Mouse (Mus musculus): ENCODE results near the gene Itpkc. TPM values are rescaled to one million over a fixed set of nuclear protein-coding genes. Genes with fewer than 3 reads are reported as not detected.

The Itpkc gene
- polyA plus RNA-seq, 1 experiment from 2014 or later = 5.9 TPM

DNA sequence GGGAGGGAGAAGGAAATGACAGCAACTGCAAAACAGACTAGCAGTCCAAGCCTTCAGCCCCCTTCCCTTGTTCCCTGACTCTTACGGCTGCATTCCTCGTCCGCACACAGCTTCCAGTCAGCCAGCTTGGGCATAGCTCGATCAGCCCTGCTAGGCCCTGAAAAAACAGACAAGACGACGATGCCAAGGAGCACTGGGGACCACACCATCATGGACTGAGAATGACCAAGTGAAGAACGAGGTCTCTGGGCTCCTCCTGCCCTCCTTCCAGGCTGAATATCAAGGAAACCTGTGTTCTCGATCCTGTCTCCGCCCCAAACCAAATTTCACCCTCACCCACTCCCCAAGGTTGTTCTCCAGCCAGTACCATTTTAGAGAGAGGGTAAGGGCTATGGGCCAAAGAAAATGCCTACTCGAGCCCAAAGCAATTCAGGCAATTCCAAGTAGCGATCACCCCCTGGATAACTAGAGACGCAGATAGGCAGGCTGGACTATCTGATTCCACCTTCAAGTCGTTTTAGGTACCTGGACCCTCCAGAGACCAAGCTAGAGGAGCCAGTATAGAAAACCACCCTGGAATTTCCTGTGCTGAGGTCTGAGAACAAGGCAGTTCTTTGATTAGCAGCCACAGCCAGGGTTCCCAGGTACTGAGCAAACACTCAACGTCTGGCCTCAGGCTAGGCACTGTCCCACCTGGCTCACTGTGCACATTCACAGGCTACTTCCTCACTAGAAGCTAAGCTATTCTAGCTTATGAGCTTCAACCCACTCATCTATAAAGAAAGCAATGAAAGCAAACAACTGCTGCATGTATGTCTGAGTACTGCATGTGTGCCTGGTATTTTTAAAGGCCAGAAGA is 47.4 kb downstream of the Itpkc start, which contains the start of the genes Gm21983 and Mia:
TSS of gene Gm21983 (minus strand) at position 250 of the 859 bp plus-strand sequence.
TSS of gene Mia (minus strand) at position 321 of the 859 bp plus-strand sequence.
- Histone ChIP-seq H3K9me3 (ENCODE audit: low read depth, low read length) (no peaks in the 10 kb centered on the region), H3K36me3 (ENCODE audit: insufficient read depth) (peaks cover 33% of the 10 kb centered on the region), H3K4me3 (ENCODE audit: low read depth, low read length) (peak within 1 kb of the TSS; percentile 61), H3K9ac (peak within 1 kb of the TSS; percentile 36), H3K4me1 (ENCODE audit: insufficient read depth) (peaks cover 9% of the 10 kb centered on the region), H3K4me2 (peak within 1 kb of the TSS; percentile 67), H3K27me3 (ENCODE audit: insufficient read depth, low read length) (no peaks in the 10 kb centered on the region), H3K27ac (ENCODE audit: low read depth) (peak within 1 kb of the TSS; percentile 92)
- ATAC-seq (ENCODE audit: insufficient read depth) (peak; percentile 4; the same call in 1 of the 2 replicates), DNase-seq (peak; percentile 76)
- 46% methylated on average over 14 of the region's 14 CpGs for WGBS
- TF ChIP-seq CTCF (IDR thresholded peaks at IDR 0.05; ENCODE audit: low read depth) = no peak

GRCm38 (mm10) chr7:27180036-27180435 is 48.4 kb downstream of the Itpkc start:
- peaks cover 9% of the 10 kb centered on the region for H3K4me1 ChIP-seq (ENCODE audit: insufficient read depth)
- peaks cover 26% of the 10 kb centered on the region for H3K36me3 ChIP-seq (ENCODE audit: insufficient read depth)
- DNase-seq (peak; percentile 70), ATAC-seq (ENCODE audit: insufficient read depth) (no peak)
- no peaks in the 10 kb centered on the region for H3K27me3 ChIP-seq (ENCODE audit: insufficient read depth, low read length)
- TF ChIP-seq CTCF (IDR thresholded peaks at IDR 0.05; ENCODE audit: low read depth) = no peak
- peak overlapping the region; percentile 92 for H3K27ac ChIP-seq (ENCODE audit: low read depth)
- peak overlapping the region; percentile 36; the same call in 1 of the 2 replicates for H3K9ac ChIP-seq
- 33% methylated on average over 5 of the region's 5 CpGs for WGBS
- H3K4me2 ChIP-seq = peak overlapping the region; percentile 67
- H3K9me3 ChIP-seq (ENCODE audit: low read depth, low read length) = no peaks in the 10 kb centered on the region
- peak overlapping the region; percentile 61 for H3K4me3 ChIP-seq (ENCODE audit: low read depth, low read length)

GRCm38 (mm10) chr7:27179217-27179918 is 49.1 kb downstream of the Itpkc start:
- Histone ChIP-seq H3K9me3 (ENCODE audit: low read depth, low read length) (no peaks in the 10 kb centered on the region), H3K4me1 (ENCODE audit: insufficient read depth) (peaks cover 9% of the 10 kb centered on the region), H3K36me3 (ENCODE audit: insufficient read depth) (peaks cover 26% of the 10 kb centered on the region; the same call in 1 of the 2 replicates), H3K27ac (ENCODE audit: low read depth) (peak overlapping the region; percentile 92), H3K27me3 (ENCODE audit: insufficient read depth, low read length) (no peaks in the 10 kb centered on the region), H3K4me2 (peak overlapping the region; percentile 67), H3K4me3 (ENCODE audit: low read depth, low read length) (peak overlapping the region; percentile 61), H3K9ac (peak overlapping the region; percentile 32; the same call in 1 of the 2 replicates)
- no peak for DNase-seq
- no peak for TF ChIP-seq CTCF (IDR thresholded peaks at IDR 0.05; ENCODE audit: low read depth)
- no peak for ATAC-seq (ENCODE audit: insufficient read depth)
- WGBS = 39% methylated on average over 16 of the region's 16 CpGs

DNA sequence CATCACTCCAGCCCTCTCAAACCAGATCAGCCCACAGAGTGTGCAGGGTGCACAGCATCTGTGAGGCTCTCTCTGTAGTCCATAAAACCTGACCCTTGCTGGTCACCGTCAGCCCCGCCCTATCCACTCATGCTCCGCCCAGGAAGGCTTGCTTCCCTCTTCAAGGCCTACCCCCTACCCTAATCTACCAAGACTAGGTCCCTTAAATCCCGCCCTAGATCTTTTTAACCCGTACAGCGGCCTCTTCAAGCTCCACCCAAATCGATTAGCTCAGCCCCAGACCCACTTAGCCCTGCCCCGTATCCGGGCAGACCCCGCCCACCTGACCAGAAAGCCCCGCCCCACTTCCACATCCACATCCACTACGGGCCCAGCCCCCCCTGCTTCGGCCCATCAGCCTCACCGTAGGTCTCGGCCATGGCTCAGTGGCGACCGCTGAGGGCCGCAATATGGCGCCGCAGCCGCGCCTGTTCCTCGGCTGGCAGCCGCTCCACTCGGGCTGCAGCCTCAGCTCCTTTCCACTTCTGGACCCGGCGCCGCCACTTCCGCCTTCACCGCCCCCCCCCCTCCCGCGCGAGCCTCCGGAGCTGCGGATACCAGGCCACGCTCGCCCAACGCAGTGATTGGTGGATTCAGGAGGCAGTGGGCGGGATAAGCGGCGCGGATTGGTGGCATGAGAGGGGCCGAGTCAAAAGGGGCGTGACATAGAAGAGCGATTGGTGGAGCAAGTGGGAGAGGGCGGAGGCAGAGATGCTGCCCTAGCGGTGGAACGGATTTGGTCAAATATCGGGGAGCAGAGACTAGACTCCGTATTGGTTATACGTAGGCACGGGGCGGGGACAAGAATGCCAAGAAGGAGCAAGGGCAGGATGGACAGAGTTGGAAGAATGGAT is 49.9 kb downstream of the Itpkc start, which contains the start of gene Rab4b:
TSS of gene Rab4b (minus strand) at position 573 of the 893 bp plus-strand sequence.
- WGBS = under 1% methylated on average over 53 of the region's 53 CpGs
- Histone ChIP-seq H3K4me1 (ENCODE audit: insufficient read depth) (peaks cover 9% of the 10 kb centered on the region), H3K27me3 (ENCODE audit: insufficient read depth, low read length) (no peaks in the 10 kb centered on the region), H3K36me3 (ENCODE audit: insufficient read depth) (peaks cover 27% of the 10 kb centered on the region; the same call in 1 of the 2 replicates), H3K9ac (peak within 1 kb of the TSS; percentile 48), H3K4me2 (peak within 1 kb of the TSS; percentile 67), H3K27ac (ENCODE audit: low read depth) (peak within 1 kb of the TSS; percentile 92), H3K4me3 (ENCODE audit: low read depth, low read length) (peak within 1 kb of the TSS; percentile 61), H3K9me3 (ENCODE audit: low read depth, low read length) (no peaks in the 10 kb centered on the region)
- peak; percentile 99 for DNase-seq
- TF ChIP-seq CTCF (IDR thresholded peaks at IDR 0.05; ENCODE audit: low read depth) = peak; percentile 75
- ATAC-seq (ENCODE audit: insufficient read depth) = peak; percentile 97

- peak overlapping the region; percentile 92 for H3K27ac ChIP-seq (ENCODE audit: low read depth)
- H3K4me2 ChIP-seq = peak overlapping the region; percentile 67
- H3K4me1 ChIP-seq (ENCODE audit: insufficient read depth) = peaks cover 9% of the 10 kb centered on the region
- peaks cover 27% of the 10 kb centered on the region for H3K36me3 ChIP-seq (ENCODE audit: insufficient read depth)
- H3K27me3 ChIP-seq (ENCODE audit: insufficient read depth, low read length) = no peaks in the 10 kb centered on the region
- H3K9ac ChIP-seq = peak overlapping the region; percentile 48
- no peak for DNase-seq
- no peaks in the 10 kb centered on the region for H3K9me3 ChIP-seq (ENCODE audit: low read depth, low read length)
- ATAC-seq (ENCODE audit: insufficient read depth) = no peak
- WGBS = 12% methylated on average over 4 of the region's 4 CpGs
- H3K4me3 ChIP-seq (ENCODE audit: low read depth, low read length) = peak overlapping the region; percentile 61
- TF ChIP-seq CTCF (IDR thresholded peaks at IDR 0.05; ENCODE audit: low read depth) = no peak
These were observed 50.5 kb downstream of the Itpkc start for GRCm38 (mm10) chr7:27177942-27178323.

- ATAC-seq (ENCODE audit: insufficient read depth) (no peak), DNase-seq (no peak)
- H3K36me3 ChIP-seq (ENCODE audit: insufficient read depth) = peaks cover 49% of the 10 kb centered on the region
- H3K9me3 ChIP-seq (ENCODE audit: low read depth, low read length) = no peaks in the 10 kb centered on the region
- H3K9ac ChIP-seq = no peak overlapping the region
- no peak overlapping the region for H3K4me3 ChIP-seq (ENCODE audit: low read depth, low read length)
- peaks cover 9% of the 10 kb centered on the region for H3K4me1 ChIP-seq (ENCODE audit: insufficient read depth)
- H3K27ac ChIP-seq (ENCODE audit: low read depth) = no peak overlapping the region
- 91% methylated on average over 7 of the region's 7 CpGs for WGBS
- H3K4me2 ChIP-seq = no peak overlapping the region
- no peak for TF ChIP-seq CTCF (IDR thresholded peaks at IDR 0.05; ENCODE audit: low read depth)
- H3K27me3 ChIP-seq (ENCODE audit: insufficient read depth, low read length) = no peaks in the 10 kb centered on the region
These were observed 53.6 kb downstream of the Itpkc start for GRCm38 (mm10) chr7:27174896-27175295.

Measured in lung, embryonic 14.5 days (tissue).